ENCODE assay signal across 7 mouse cellular contexts in the genomic region with DNA sequence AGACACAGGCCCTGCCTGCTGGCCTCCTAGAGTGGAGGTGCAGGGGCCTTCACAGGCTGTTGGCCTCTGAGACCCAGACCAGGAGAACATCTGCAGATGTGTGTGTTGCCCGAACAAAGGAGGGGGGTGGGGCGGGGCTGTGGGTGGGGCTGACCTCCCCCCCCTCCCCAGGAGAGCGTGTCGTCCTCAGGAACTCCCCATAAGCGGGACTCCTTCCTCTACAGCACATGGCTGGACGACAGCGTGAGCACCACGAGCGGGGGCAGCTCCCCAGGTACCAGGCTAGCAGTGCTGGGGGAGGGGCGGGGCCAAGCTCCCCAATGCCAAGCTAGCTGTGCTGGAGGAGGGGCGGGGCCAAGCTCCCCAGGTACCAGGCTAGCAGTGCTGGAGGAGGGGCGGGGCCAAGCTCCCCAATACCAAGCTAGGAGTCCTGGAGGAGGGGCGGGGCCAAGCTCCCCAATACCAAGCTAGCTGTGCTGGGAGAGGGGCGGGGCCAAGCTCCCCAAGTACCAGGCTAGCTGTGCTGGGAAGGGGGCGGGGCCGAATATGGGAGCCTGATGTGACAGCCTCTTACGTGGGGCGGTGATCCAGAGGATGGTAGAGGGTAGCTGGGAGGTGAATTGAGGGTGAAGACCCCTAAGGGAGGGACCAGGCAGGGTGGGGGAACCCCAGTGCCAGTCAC.
DNase-seq lines count a peak whose midpoint lies in the region; ATAC-seq and TF ChIP-seq lines count a peak whose summit lies in the region.

No protein-coding gene starts in this region.

- no peaks in the 10 kb centered on the region for H3K4me1 ChIP-seq in thymus, adult 2 months (replicated peaks; ENCODE audit: control insufficient read depth, insufficient read depth, low read length)
- H3K4me1 ChIP-seq in embryonic facial prominence, embryonic 11.5 days (ENCODE audit: control insufficient read depth, insufficient read depth, low read length) = peaks cover 16% of the 10 kb centered on the region
- peaks cover 4% of the 10 kb centered on the region; the same call in 1 of the 2 replicates for H3K4me1 ChIP-seq in kidney, adult 2 months (ENCODE audit: control insufficient read depth, insufficient read depth, low read length)

- H3K4me2 ChIP-seq in embryonic facial prominence, embryonic 11.5 days (ENCODE audit: low read depth, low read length) = peak overlapping the region; percentile 40

- DNase-seq in thymus, adult 2 months = peak; percentile 11
- DNase-seq in thymus, postnatal 0 days (ENCODE audit: low spot score) = no peak
- peak; percentile 73 for DNase-seq in embryonic facial prominence, embryonic 11.5 days (ENCODE audit: low spot score)
- DNase-seq in kidney, adult 2 months = peak; percentile 54
- DNase-seq in lung, postnatal 36 days = peak; percentile 64
- DNase-seq in urinary bladder, postnatal 14 days (ENCODE audit: low spot score) = no peak
- no peak for DNase-seq in right cerebral cortex, postnatal 36 days (ENCODE audit: low spot score in 2 of 2)

- H3K9me3 ChIP-seq in embryonic facial prominence, embryonic 11.5 days (replicated peaks; ENCODE audit: control insufficient read depth, low read length) = no peaks in the 10 kb centered on the region

- 44% methylated on average over 18 of the region's 18 CpGs for WGBS in thymus, adult 2 months
- 0% methylated on average over 14 of the region's 18 CpGs for WGBS in embryonic facial prominence, embryonic 11.5 days
- 23% methylated on average over 18 of the region's 18 CpGs for WGBS in kidney, adult 2 months

- TF ChIP-seq POLR2A in thymus, adult 2 months (IDR thresholded peaks at IDR 0.05; ENCODE audit: control insufficient read depth, extremely low read depth, insufficient read depth, low read length, poor library complexity) = no peak
- no peak for TF ChIP-seq POLR2A in kidney, adult 2 months (IDR thresholded peaks at IDR 0.05; ENCODE audit: low read depth, low read length)

- TF ChIP-seq CTCF in thymus, adult 2 months (IDR thresholded peaks at IDR 0.05; ENCODE audit: borderline replicate concordance, control insufficient read depth, extremely low read depth, insufficient read depth, low read length, poor library complexity) = no peak
- no peak for TF ChIP-seq CTCF in kidney, adult 2 months (conservative IDR thresholded peaks at IDR 0.05; ENCODE audit: insufficient read depth, insufficient read length, low read depth, low read length)

- no peak overlapping the region for H3K9ac ChIP-seq in embryonic facial prominence, embryonic 11.5 days (replicated peaks; ENCODE audit: low read length)

- H3K27ac ChIP-seq in thymus, adult 2 months (ENCODE audit: control insufficient read depth, insufficient read depth, low read length) = no peak overlapping the region
- H3K27ac ChIP-seq in embryonic facial prominence, embryonic 11.5 days (replicated peaks; ENCODE audit: low read depth, low read length) = no peak overlapping the region
- H3K27ac ChIP-seq in kidney, adult 2 months (ENCODE audit: insufficient read depth, low read depth, low read length) = no peak overlapping the region

- no peak for ATAC-seq in embryonic facial prominence, embryonic 11.5 days (replicated peaks; ENCODE audit: insufficient number of reproducible peaks, low FRiP score, low TSS enrichment, low read depth)

- no peaks in the 10 kb centered on the region; the same call in 1 of the 2 replicates for H3K27me3 ChIP-seq in thymus, adult 2 months (ENCODE audit: control insufficient read depth, insufficient read depth, low read length)
- peaks cover 26% of the 10 kb centered on the region for H3K27me3 ChIP-seq in embryonic facial prominence, embryonic 11.5 days (ENCODE audit: control insufficient read depth, insufficient read depth, low read length)
- H3K27me3 ChIP-seq in kidney, adult 2 months (replicated peaks; ENCODE audit: control insufficient read depth, insufficient read depth, low read length) = no peaks in the 10 kb centered on the region

- no peak overlapping the region for H3K4me3 ChIP-seq in thymus, adult 2 months (ENCODE audit: control insufficient read depth, insufficient read depth, low read length)
- no peak overlapping the region for H3K4me3 ChIP-seq in embryonic facial prominence, embryonic 11.5 days (ENCODE audit: low read depth, low read length)
- no peak overlapping the region for H3K4me3 ChIP-seq in kidney, adult 2 months (ENCODE audit: insufficient read depth, low read depth, low read length)

- no peaks in the 10 kb centered on the region for H3K36me3 ChIP-seq in thymus, adult 2 months (ENCODE audit: control insufficient read depth, insufficient read depth, low read length)
- no peaks in the 10 kb centered on the region for H3K36me3 ChIP-seq in embryonic facial prominence, embryonic 11.5 days (replicated peaks; ENCODE audit: control insufficient read depth, insufficient read depth, low read depth, low read length)
- no peaks in the 10 kb centered on the region for H3K36me3 ChIP-seq in kidney, adult 2 months (ENCODE audit: control insufficient read depth, insufficient read depth, low read length)

Comparison
In these comparisons a context has a peak if more than half of its experiments do, and no peak if none do; other contexts are left out.
1. DNase-seq: peak in thymus, adult 2 months (single experiment), embryonic facial prominence, embryonic 11.5 days (single experiment), kidney, adult 2 months (single experiment) and lung, postnatal 36 days (single experiment); none in thymus, postnatal 0 days (single experiment), urinary bladder, postnatal 14 days (single experiment) and right cerebral cortex, postnatal 36 days (0 of 2).